Mouse (Mus musculus) lung, adult 2 months (tissue): ENCODE data around the gene Cep131.

Experiments used
- CTCF ChIP-seq: fragments of 200-500 bp; IDR thresholded peaks from 2 replicates; pipeline ENCODE4 v1.5.1; 2011; ENCODE audit warnings: mild to moderate bottlenecking, low read length, control low read depth; ENCODE audit not compliant: insufficient read depth
- POLR2A ChIP-seq: fragments of 200-500 bp; IDR thresholded peaks from 2 replicates; pipeline ENCODE4 v1.6.1; 2011; ENCODE audit warnings: low read depth, mild to moderate bottlenecking, control low read depth, low read length, borderline replicate concordance; ENCODE audit errors: extremely low read depth

DNA sequence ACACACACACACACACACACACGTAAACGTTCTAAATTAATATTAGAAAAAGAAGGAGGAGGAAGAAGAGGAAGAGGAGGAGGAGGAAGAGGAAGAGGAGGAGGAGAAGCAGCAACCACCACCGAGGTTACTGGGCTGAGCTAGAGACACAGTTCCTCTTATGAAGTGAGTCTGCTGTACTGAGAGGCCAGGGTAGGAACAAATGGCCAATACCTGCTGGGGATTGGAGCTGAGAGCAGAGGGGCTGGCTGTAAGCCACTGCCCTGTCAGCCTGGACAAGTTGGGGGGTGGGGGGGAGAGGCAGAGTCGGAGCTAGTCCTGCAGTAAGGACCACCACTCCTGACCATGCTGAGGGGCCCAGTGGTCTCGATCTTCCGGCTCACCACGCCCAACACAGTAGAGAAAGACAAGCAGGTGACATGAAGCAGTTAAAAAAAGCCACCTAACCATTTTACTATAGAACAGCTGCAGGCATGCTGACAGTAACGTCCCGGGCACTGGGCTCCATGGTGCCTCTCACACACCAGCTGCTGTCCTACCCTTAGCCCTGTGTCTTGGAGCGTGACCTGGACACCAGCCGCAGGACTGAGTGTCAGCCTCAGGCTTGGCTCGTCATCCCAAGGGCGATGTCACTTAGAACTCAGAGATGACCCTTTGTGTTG is 22.5 kb downstream of the Cep131 start:
- TF ChIP-seq CTCF: no peak
- TF ChIP-seq POLR2A: no peak
